Comparison of ENCODE assay signal across 11 mouse cellular contexts in genomic region chr14:71241655-71242390, GRCm38 (mm10).
A peak's percentile ranks its signal among the peaks of the same experiment; 100 is the strongest.
DNase-seq lines count a peak whose midpoint lies in the region; ATAC-seq lines count a peak whose summit lies in the region.
"Had no signal": no experiment of that assay in that cellular context is flagged by ENCODE, and none has a peak within 500 bp of the region (broad histone marks: within the 10 kb centered on the region; RNA-seq: fewer than 3 reads in every experiment).

No protein-coding gene starts in this region.

- H3K4me1 ChIP-seq in hindbrain, embryonic 11.5 days (replicated peaks; ENCODE audit: control insufficient read depth, insufficient read depth, low read length) = no peaks in the 10 kb centered on the region
- peaks cover 13% of the 10 kb centered on the region for H3K4me1 ChIP-seq in midbrain, embryonic 15.5 days
- H3K4me1 ChIP-seq in heart, embryonic 12.5 days (replicated peaks) = no peaks in the 10 kb centered on the region

- peak; percentile 52 for DNase-seq in heart, adult 11 months
- DNase-seq in heart, postnatal 4 days = no peak
- DNase-seq in embryo, embryonic 10 days (ENCODE audit: low spot score) = peak; percentile 59
- peak; percentile 57 for DNase-seq in hindbrain, embryonic 11.5 days (ENCODE audit: low spot score)
- DNase-seq in heart, postnatal 10 days = no peak
- no peak for DNase-seq in adrenal gland, adult 2 months
- DNase-seq: cerebellum, postnatal 25 days had no signal

- no peak overlapping the region for H3K4me3 ChIP-seq in hindbrain, embryonic 11.5 days (ENCODE audit: low read depth, low read length)
- no peak overlapping the region for H3K4me3 ChIP-seq in midbrain, embryonic 15.5 days
- no peak overlapping the region for H3K4me3 ChIP-seq in heart, embryonic 12.5 days
- H3K4me3 ChIP-seq: limb, embryonic 13.5 days had no signal

- 21% methylated on average over 10 of the region's 10 CpGs for WGBS in hindbrain, embryonic 11.5 days
- WGBS in midbrain, embryonic 15.5 days = 10% methylated on average over 10 of the region's 10 CpGs
- WGBS in heart, embryonic 12.5 days = 63% methylated on average over 10 of the region's 10 CpGs

- H3K27ac ChIP-seq in hindbrain, embryonic 11.5 days (ENCODE audit: low read depth, low read length) = peak overlapping the region; percentile 71
- 0 out of 2 replicates have a peak overlapping the region, but pooled peaks have one; percentile 30 for H3K27ac ChIP-seq in midbrain, embryonic 15.5 days
- H3K27ac ChIP-seq in heart, embryonic 12.5 days (ENCODE audit: poor library complexity, severe bottlenecking) = no peak overlapping the region
- H3K27ac ChIP-seq: limb, embryonic 13.5 days had no signal

- no peak overlapping the region for H3K4me2 ChIP-seq in hindbrain, embryonic 11.5 days (replicated peaks; ENCODE audit: low read depth, low read length)
- no peak overlapping the region for H3K4me2 ChIP-seq in midbrain, embryonic 15.5 days
- H3K4me2 ChIP-seq in heart, embryonic 12.5 days = no peak overlapping the region
- H3K4me2 ChIP-seq: limb, embryonic 13.5 days had no signal

- intact Hi-C loops in heart, postnatal 10 days (cut with DNase I) = no loop called here

- no peak overlapping the region for H3K9ac ChIP-seq in hindbrain, embryonic 11.5 days (ENCODE audit: low read depth, low read length)
- no peak overlapping the region for H3K9ac ChIP-seq in midbrain, embryonic 15.5 days
- H3K9ac ChIP-seq in heart, embryonic 12.5 days = no peak overlapping the region
- H3K9ac ChIP-seq: limb, embryonic 13.5 days had no signal

- ATAC-seq in hindbrain, embryonic 11.5 days (ENCODE audit: low FRiP score) = peak; percentile 93
- ATAC-seq in midbrain, embryonic 15.5 days (replicated peaks) = peak; percentile 84
- ATAC-seq in heart, embryonic 12.5 days (ENCODE audit: insufficient number of reproducible peaks, low FRiP score) = no peak
- ATAC-seq: intestine, embryonic 16.5 days had no signal

- H3K9me3 ChIP-seq in hindbrain, embryonic 11.5 days (ENCODE audit: control insufficient read depth, low read length) = no peaks in the 10 kb centered on the region
- H3K9me3 ChIP-seq in midbrain, embryonic 15.5 days = no peaks in the 10 kb centered on the region
- no peaks in the 10 kb centered on the region for H3K9me3 ChIP-seq in heart, embryonic 12.5 days (replicated peaks)
- H3K9me3 ChIP-seq: limb, embryonic 13.5 days had no signal

- H3K36me3 ChIP-seq in hindbrain, embryonic 11.5 days (ENCODE audit: control insufficient read depth, insufficient read depth, low read length) = no peaks in the 10 kb centered on the region
- no peaks in the 10 kb centered on the region for H3K36me3 ChIP-seq in midbrain, embryonic 15.5 days (replicated peaks)
- no peaks in the 10 kb centered on the region for H3K36me3 ChIP-seq in heart, embryonic 12.5 days
- H3K36me3 ChIP-seq: limb, embryonic 13.5 days had no signal

- H3K27me3 ChIP-seq in hindbrain, embryonic 11.5 days (ENCODE audit: control insufficient read depth, insufficient read depth, low read length) = no peaks in the 10 kb centered on the region
- H3K27me3 ChIP-seq in midbrain, embryonic 15.5 days (replicated peaks) = no peaks in the 10 kb centered on the region
- H3K27me3 ChIP-seq in heart, embryonic 12.5 days (replicated peaks) = no peaks in the 10 kb centered on the region
- H3K27me3 ChIP-seq: limb, embryonic 13.5 days had no signal

Comparison
In these comparisons a context has a peak if more than half of its experiments do, and no peak if none do; other contexts are left out.
1. DNase-seq: peak in heart, adult 11 months (single experiment), embryo, embryonic 10 days (single experiment) and hindbrain, embryonic 11.5 days (single experiment); none in heart, postnatal 4 days (single experiment), heart, postnatal 10 days (0 of 2) and adrenal gland, adult 2 months (single experiment).